Mouse (Mus musculus): ENCODE measurements around the gene Scap.

DNA sequence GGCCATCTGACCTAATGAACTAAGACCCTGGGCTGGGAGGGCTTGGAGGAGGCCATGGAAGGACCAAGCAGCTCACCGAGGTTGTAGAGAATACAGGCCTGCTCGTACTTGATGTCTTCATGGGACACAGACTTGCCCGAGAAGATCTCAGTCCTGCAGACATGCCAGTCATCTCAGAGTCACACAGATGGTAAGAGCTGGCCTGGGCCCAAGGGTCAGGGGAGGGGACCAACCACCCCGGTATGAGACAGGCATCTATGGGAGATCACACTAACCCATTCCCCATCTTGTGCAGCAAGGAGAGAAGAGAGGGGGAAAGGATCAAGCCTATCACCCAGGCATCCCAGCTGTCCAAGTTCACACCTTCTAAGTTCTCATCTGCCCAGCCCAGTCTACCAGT, 60.2 kb downstream of the Scap start:
- TF ChIP-seq POLR2A (IDR thresholded peaks at IDR 0.05; ENCODE audit: insufficient read length, low read depth) (no peak), USF1 (IDR thresholded peaks at IDR 0.05; ENCODE audit: low read depth) (no peak), MYOD1 (IDR thresholded peaks at IDR 0.05; ENCODE audit: control insufficient read depth in 1 of 3, insufficient read length in 2 of 3, low read depth in 2 of 3) (no peak), MAX (IDR thresholded peaks at IDR 0.05; ENCODE audit: low read depth) (no peak), SRF (IDR thresholded peaks at IDR 0.05; ENCODE audit: control insufficient read depth, insufficient read length, low read depth) (no peak), REST (IDR thresholded peaks at IDR 0.05; ENCODE audit: insufficient read depth, insufficient read length) (no peak), E2F4 (IDR thresholded peaks at IDR 0.05; ENCODE audit: insufficient read depth) (no peak), MYOG (IDR thresholded peaks at IDR 0.05; ENCODE audit: control insufficient read depth in 1 of 3, insufficient read depth in 1 of 3, insufficient read length in 2 of 3, low read depth in 2 of 3) (no peak), CEBPB (IDR thresholded peaks at IDR 0.05; ENCODE audit: insufficient read depth, poor library complexity, severe bottlenecking) (no peak), POLR2AphosphoS2 (IDR thresholded peaks at IDR 0.05; ENCODE audit: insufficient read length, low read depth) (no peak)
